Mouse (Mus musculus) olfactory bulb, adult 2 months (tissue): ENCODE data around the gene Sema4b.

Experiments
- CTCF ChIP-seq: fragments of 200-500 bp; IDR thresholded peaks from 2 replicates; pipeline ENCODE4 v1.5.1; 2012; ENCODE audit warnings: low read depth, mild to moderate bottlenecking, low read length, moderate library complexity; ENCODE audit not compliant: insufficient read depth
- POLR2A ChIP-seq: fragments of 200-500 bp; IDR thresholded peaks from 2 replicates; pipeline ENCODE4 v1.6.1; 2012; ENCODE audit warnings: mild to moderate bottlenecking, low read depth, low read length, moderate library complexity; ENCODE audit not compliant: insufficient read depth

DNA sequence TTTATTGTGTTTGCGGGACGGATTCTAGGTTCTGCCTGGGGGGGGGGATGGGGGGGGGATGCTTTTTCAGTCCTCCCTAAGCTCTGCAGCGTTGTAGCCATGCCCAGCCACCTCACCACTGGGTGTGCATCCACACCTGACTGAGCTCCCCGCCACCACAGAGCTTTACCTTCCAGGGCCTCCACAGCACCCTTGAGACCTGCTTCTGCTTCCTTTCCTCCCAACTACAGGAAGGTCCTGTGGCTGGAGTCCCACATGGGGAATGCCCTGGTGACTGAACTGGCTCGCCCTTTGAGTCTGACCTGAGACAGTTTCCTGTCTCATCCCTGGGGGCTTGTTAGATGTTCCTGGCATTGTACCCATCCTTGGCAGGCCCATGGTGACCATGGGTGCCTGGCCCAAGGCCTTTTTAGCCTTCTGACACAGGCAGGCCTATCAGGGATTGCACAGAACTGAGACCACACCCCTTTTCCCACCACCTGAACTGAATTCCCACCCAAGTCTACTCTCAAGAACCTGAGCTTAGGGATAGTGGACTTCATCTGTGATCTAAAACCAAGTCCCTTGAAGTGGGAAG is 14.4 kb downstream of the Sema4b start:
- TF ChIP-seq CTCF: no peak
- TF ChIP-seq POLR2A: no peak
